Mouse (Mus musculus) skeletal muscle tissue, adult 2 months (tissue): ENCODE results near the gene Crlf3.
A peak's percentile ranks its signal among the peaks of the same experiment; 100 is the strongest.

Experiments used
- DNase-seq: peaks from one replicate; pipeline ENCODE4 v3.0.0-alpha.2; 2012; ENCODE audit warnings: low read depth, low spot score

The Crlf3 gene

DNA sequence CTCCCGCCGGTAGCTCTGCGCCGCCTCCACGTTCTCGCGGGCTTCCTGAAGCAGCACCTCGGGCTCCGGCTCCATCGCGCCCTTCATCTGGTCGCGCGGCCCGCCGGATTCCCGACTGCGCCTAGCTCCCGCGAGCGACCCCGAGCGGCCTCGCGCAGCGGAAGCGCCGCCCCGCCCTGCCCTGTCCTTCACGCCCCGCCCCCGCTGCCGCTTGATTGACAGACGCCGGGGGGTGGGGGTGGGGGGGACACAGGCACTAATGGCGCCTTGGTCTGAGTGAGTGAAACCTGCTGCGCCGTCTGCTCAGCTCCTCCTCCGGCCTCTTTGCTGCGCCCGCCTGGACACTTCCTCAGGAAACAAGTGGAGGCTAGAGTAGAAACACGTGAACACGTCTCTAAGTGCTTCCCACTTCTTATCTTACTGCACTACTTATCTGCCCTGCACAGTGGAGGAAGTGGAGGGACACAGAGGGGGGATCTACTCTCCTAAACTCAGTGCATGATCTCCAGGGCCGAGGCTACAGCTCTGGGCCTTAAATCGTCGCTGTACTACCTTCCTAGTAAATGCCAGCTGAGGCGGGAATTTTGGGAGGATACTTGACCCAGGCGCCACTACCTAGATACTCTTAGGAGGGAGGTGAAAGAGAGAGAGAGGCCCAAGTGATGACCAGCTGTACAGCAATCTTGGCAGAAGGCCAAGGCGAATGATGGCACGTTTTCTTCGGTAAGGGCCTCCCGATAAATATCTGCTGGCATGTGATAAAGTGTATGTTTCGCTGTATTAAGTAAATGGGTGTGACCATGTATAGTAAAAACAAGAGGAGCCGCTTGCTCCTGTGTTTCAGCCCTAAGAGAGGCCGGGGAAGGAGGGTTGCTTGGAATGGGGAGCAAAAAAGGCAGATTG, at the start of gene Crlf3:
TSS of gene Crlf3 (minus strand) at position 166 of the 903 bp plus-strand sequence.
- DNase-seq: peak; percentile 85

DNA sequence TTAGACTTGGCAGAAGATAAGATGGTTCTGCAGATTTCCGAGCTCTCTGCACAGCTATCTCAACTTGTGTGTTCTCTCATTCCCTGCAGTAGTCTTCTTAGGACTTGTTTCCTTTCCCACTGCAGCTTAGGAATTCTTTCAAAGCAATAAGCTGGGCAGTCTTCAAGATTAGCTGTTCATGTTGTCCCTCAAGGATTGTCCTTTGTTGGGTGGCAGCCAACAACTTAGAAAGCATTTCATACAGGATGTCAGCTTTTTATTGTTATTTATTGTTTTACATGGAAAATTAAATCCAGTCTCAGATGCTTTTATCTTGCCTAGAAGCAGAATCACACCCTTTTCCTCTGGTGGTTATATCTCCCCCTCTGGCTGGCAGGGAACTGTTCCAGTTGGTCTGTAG, 35.6 kb upstream of the Crlf3 start:
- peak; percentile 2 for DNase-seq

DNA sequence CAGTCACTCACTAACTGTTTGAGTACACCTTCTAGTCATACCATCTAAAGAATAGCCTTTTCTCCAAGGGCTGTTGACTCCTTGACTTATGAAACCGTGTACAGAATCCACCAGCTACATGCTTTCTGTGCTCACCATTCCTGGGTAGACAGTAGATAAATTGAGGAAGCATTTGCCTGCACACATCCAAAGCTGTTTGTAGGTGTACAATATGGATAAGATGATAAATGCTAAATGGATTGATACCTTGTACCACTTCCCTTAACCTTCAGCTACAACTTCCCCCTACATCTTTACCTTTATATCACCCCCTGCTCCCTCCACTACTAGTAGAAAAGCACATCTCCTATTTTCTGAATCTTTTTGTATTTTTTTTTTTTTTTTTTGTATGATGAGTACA, 23.6 kb upstream of the Crlf3 start:
- no peak for DNase-seq

DNA sequence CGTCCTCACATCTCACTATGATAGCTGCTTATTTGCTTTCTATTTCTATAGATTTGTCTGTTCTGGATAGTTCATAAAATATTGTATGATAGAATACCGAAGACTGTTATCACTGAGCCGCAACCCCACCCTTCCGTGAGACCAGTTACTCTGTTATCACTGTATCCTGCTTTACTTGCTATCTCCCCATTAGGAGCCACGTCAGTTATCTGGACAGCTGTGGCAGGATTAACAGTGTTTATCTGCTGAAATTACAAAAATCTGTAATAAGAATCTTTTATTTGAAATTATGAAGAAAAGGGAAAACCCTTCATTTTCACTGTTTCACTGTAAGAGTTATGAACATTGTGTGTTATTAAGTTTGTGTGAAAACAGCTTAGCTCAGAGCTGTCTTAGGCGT, 20.5 kb upstream of the Crlf3 start:
- no peak for DNase-seq

DNA sequence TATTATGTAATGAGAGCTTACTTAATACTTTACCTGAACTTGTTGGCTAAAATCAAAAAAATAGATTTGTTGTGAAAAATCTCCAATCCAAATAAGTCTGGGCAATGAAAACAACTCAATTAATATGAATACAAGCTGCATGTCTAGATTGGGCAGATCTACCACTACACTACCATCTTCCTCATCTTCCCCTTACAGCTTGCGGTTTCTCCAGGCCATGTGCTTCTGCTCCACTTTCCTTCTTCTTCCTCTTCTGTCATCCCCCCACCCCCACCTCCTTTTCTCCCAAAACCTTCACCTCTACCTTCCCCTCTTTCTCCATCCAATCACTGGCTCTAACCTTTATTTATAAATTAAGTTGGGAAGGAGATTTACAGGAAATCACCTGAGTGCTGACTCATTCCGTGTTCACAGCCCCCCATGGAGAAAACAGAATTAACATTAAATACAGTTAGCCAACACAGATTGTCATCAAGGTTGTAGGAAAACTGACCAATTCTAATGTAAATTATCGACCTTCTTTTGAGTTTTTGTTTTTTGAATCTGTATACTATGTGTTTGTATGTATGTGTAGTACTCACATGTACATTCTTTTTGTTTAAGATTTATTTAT, 17.8 kb upstream of the Crlf3 start:
- no peak for DNase-seq

DNA sequence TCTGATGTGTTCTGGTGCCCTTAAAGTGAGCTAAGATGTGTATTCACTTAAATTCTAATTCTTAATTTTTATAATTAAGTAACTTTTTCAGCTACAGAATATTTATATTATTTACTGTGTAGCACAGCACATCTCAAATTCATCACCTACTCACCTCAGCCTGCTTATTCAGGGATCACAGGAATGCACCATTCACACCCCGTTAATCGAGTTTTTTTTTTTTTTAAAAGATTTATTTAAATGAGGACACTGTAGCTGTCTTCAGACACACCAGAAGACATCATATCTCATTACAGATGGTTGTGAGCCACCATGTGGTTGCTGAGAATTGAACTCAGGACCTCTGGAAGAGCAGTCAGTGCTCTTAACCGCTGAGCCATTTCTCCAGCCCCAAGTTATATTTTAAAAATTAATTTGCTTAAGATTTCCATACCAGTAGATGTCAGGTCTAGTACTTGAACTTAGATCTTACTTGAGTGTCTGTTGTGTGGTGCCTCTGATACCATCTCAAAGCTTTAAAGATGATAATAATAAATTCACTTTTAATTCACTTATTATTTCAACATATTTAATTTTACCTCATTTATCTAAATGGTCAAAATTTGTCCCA, 9.9 kb upstream of the Crlf3 start:
- DNase-seq: no peak

DNA sequence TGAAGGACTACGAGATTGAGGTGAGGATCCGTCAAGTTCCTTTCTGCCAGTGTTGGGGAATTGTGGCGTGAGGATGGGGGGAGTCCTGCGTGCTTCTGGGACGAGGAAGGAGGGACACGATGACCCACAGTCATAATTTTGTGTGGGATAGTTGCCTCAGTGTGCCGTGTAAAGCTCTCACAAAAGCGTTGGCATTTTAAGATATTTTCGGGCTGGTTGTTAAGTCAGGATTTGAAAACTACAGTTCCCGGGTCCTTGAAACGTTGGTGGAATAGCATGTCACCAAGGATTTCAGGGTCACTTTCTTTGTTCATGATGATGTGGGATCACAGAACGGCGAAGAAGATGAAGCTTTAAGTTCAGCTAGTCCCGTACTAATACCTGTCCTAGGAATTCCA, 9.0 kb upstream of the Crlf3 start:
- no peak for DNase-seq

DNA sequence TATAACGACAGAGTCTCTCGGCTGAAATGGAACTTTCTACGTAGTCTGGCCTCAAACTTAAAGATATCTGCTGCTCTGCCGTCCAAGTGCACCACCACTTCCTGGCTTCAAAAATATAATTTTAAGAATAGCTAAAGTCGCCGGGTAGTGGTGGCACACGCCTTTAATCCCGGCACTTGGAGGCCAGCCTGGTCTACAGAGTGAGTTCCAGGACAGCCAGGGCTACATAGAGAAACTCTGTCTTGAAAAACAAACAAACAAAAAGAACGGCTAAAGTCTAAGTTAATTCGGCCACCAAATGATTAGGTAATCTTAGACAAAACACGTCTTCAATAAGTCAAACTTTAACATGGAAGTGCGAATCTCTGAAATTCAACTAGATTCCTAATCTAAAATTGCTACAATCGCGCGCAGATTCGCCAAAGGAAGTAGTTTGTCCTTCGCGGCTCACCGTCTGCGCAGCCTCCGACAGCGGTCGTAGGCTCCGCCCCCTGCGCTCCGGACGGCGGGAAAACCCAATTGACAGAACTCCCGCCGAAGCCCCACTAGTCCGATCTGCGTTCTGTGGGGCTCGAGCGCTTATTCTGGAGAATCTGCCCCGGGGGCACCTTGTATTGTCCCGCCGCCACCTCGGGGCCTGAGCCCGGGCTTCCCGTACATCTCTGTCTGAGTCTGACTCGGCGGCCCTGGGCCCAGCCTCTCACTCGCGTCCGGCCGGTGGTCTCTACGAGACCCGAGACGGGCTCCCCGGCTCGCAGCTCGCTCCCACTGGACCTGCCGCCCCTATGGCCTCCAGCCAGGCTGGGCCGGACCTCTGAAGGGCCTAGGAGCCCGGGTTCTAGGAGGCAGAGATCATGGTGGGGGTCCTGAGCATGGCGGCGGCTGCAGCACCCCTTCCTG, 8.4 kb upstream of the Crlf3 start, which contains the start of gene Atad5:
TSS of gene Atad5 (plus strand) at position 484 of the 900 bp plus-strand sequence.
- peak; percentile 71 for DNase-seq

DNA sequence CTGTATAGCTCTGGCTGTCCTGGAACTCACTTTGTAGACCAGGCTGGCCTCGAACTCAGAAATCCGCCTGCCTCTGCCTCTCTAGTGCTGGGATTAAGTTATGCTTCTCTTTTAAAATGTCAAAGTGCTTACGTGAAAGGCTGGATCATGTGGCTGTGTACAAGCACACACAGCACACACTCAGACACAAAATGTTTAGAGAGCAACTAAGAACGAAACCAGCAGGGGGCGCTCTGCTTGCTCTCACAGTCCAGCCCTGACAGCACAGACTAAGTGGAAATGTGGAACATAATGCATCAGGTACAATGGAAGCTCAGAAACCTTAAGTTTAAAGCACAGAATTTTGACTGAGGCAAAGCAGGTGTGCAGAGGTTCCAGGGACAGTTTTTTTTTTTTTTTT, 6.1 kb upstream of the Crlf3 start:
- DNase-seq: peak; percentile 76

DNA sequence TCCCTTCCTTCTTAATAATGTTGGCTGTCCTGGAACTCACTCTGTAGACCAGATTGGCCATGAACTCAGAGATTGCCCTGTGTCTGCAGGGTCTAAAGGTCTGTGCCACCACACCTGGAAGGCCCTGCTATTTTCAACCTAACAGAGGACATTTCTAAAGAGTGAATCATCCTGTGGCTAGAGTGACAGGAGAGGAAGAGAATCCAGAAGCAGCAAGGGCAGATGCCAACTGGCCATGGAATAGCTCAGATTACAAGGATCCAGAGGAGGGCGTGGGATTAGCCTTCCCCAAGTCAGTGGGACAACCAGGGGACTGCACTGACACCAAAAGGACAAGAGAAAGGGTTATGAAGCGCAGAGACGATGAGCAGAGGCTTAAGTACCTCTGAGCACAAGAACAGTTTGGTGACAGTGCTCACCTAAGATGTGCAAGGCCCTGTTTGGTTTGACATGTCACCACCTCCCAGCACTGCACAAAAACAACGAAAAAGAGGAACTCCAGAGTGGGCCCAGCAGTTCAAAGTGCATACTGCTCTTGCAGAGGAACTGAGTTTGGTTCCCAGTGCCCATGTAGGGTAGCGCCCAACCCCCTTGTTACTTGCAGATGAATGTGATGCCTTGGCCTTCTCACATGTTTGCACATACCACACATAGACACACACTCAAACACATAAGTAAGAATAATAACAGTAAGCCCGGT, 4.7 kb upstream of the Crlf3 start:
- DNase-seq: no peak

DNA sequence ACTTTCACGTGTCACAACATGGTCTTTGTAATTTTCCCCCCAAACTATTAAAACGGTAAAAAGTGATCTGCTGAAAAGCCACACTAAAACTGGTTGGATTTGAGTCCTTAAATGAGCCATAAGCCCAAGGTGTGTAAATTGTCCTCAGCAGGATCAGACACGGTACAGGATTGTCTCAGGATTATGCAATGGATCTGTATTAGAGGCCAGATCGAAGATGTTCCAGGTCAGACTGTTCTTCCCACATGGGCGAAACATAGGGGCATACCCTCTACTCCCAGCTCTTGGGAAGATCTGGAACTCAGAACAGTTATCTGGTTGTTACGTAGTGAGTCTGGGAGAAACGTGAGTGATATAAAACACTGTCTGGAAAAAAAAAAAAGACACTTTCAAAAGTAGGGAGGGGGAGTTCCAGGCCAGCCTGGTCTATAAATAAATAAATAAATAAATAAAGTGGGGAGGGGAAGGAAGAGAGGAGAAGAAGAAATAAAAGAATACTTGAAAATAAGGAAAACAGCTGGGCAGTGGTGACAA, 1.1 kb upstream of the Crlf3 start:
- no peak for DNase-seq

DNA sequence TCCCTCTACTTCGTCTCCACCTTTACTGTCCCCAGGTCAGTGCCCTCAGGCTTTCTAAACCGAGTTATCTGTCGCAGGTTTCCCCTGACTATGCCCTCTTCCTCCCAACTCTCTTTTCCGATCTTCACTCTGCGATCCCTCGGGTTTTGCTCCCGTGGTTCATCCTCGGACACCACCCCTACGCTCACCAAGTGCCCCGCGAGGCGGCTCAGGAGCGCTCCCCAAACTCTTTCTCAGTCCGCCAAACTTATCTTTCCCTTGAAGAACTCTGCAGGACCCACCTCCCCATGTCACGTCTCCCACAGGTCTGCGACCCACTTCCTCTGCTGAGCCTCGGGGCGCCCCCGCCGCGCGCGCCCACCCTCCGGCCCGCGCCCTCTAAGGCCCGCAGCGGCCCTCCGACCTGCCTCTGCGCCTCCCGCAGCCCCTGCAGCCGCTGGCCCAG, 388 bp downstream of the Crlf3 start:
- no peak for DNase-seq

DNA sequence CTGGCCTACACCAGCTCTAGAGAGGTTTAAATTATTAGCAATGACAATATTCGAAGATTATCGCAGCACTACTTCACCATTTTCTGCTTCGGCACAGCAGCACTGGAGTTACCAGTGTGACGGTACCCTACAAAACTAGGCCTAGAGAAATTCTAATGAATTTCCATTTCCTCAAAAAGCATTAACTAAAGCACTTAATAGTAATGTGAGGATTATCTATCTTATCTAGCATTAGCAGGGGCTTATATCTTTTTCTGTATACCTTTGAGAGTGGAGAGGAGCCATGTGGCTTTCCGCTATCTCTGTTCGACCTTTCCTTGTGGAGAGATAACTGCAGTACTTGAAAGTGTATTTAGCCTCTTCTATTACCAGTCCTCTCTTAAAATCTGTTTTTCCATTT, 1.0 kb downstream of the Crlf3 start:
- no peak for DNase-seq

DNA sequence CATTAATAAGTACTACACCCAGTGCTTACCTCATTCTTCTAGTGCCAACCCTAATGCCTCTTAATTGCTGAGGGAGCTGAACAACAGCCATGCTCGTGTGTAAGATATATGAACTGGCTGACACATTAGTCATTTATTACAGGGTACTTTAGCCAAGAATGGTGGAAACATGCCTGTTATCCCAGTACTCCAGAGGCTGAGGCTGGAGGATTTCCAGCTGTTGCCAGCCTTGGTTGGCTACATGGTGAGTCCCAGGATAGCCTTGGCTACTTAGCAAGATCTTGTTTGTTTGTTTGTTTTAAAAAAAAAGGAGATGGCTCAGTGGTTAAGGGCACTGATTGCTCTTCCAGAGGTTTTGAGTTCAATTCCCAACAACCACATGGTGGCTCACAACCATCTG, 2.0 kb downstream of the Crlf3 start:
- no peak for DNase-seq

DNA sequence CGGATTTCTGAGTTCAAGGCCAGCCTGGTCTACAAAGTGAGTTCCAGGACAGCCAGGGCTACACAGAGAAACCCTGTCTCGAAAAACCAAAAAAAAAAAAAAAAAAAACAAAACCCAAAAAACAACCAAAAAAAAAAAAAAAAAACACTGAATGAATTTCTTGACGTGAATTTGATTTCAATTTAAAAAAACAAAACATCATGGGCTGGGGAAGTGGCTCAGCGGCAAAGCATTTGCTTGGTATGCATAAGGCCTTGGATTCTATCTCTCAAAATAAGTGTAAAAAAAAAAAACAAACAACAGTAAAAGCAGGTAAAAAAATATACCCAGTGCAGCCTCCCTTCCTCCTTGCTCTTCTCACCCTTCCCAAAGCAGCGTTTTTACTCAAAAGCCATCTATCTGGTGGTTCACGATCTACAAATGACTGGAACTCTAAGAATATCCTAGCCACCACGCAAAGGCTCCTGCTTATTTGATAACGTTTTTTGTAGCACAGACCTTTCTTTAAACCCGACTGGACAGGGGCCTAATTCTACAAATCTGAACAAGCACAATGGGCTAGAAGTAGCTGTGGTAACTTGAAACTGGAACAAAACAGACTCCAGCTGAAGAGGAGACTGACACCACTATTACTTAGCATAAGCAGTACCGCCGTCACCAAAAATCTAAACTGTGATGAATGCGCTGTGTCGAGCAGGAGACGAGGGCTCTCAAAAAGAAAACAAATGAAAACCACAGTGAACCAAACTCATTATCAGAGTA, 2.8 kb downstream of the Crlf3 start:
- no peak for DNase-seq

DNA sequence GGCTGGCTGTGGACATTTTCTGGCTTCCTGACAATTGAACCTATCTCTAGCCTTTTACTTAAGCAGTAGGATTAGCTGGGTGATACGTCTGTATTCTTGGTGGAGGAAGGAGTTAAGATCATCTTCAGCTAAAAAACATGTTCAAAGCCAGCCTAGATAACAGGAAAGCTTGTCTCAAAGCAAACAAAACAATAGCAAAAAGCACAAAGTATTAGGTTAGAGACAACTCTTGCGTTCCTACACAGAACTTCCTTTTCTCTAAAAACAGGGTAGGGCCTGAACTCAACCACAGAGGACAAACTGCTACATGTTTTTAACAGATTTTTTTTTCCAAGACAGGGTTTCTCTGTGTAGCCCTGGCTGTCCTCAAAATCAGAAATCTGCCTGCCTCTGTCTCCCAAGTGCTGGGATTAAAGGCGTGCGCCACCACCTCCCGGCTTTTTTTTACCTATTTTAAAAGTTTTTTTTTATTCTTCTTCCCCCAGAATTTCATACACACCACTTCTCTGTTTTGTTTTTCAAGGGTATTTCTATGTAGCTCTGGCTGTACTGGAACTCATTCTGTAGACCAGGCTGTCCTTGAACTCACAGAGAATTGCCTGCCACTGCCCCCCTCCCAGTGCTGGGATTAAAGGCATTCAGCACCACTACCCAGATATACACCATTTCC, 5.0 kb downstream of the Crlf3 start:
- no peak for DNase-seq

DNA sequence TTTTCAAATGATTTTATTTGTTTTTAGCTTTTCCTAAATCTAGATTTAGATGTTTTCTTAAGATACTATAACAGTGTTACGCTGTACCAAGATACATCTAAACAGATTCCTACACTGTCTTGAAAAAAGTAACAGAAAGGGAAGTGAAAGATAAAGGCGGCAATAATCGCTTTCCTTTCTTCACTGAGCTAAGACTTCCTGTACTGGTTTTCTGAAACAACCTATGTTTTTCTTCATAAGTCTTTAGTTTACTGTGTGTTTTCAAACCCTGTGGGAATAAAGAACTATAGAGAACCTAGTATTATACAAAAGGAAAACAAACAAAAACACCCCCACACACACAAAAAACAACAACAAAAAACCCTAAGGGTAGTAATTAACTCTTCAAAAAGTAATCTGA, 8.4 kb downstream of the Crlf3 start:
- no peak for DNase-seq

DNA sequence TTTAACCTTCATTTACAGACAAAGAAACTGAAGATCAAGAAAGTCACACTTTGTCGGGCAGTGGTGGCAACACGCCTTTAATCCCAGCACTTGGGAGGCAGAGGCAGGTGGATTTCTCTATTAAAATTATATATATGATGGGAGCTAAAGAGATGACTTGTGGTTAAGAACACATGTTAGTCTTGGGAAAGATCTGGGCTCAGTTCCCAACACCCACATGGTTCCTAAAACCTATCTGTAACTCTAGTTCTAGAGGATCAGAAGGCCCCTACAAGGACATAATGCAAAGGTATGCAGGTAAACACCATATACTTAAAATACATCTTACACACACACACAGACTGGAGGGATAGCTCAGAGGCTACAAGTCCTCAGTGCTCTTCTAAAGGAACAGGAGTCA, 9.8 kb downstream of the Crlf3 start:
- DNase-seq: no peak

DNA sequence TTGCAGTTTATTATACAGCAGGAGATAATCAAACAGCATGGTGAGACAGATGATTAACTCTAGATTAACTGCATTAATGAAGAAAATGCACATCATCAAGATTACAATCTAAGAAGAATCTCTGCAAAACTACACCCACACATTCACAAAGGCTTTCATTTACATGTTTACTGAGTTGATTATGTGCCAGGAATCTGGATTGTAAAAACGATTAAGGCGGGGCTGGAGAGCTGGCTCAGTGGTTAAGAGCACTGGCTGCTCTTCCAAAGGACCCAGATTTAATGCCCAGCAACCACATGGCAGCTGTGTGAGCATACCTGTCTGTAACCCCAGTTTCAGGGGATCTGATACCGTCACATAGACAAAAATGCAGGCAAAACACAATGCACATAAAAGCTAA, 11.0 kb downstream of the Crlf3 start:
- DNase-seq: no peak
